Mouse (Mus musculus) forebrain, embryonic 16.5 days (tissue): Measurements from ENCODE around the gene Spta1. TPM values are rescaled to one million over a fixed set of nuclear protein-coding genes. Genes with fewer than 3 reads are reported as not detected.

ENCODE experiments used
- ATAC-seq: fragments of 200-750 bp; cut with Nextera tagmentation; 2 replicates; pipeline ENCODE4 v1.8.0; 2017; ENCODE audit warnings: mild to moderate bottlenecking, moderate library complexity
- H3K27ac ChIP-seq: fragments of 300-500 bp; sonication (generic); 2 replicates; pipeline ENCODE4 v1.5.1; 2014; ENCODE audit warnings: low read length, control low read depth
- H3K27me3 ChIP-seq: fragments of 300-500 bp; sonication (generic); replicated peaks from 2 replicates; pipeline ENCODE4 v1.6.1; 2014; ENCODE audit warnings: low read length; ENCODE audit not compliant: control insufficient read depth, insufficient read depth
- H3K36me3 ChIP-seq: fragments of 300-500 bp; sonication (generic); 2 replicates; pipeline ENCODE4 v1.6.1; 2014; ENCODE audit not compliant: control insufficient read depth, insufficient read depth
- H3K4me1 ChIP-seq: fragments of 300-500 bp; sonication (generic); replicated peaks from 2 replicates; pipeline ENCODE4 v1.6.1; 2014; ENCODE audit warnings: low read length; ENCODE audit not compliant: control insufficient read depth, insufficient read depth
- H3K4me2 ChIP-seq: fragments of 300-500 bp; sonication (generic); 2 replicates; pipeline ENCODE4 v1.6.1; 2014; ENCODE audit warnings: mild to moderate bottlenecking, low read length, control low read depth
- H3K4me3 ChIP-seq: fragments of 300-500 bp; sonication (generic); replicated peaks from 2 replicates; pipeline ENCODE4 v1.5.1; 2014; ENCODE audit warnings: mild to moderate bottlenecking, low read length, control low read depth
- H3K9ac ChIP-seq: fragments of 300-500 bp; sonication (generic); replicated peaks from 2 replicates; pipeline ENCODE4 v1.6.1; 2014; ENCODE audit warnings: low read depth, low read length, control low read depth
- H3K9me3 ChIP-seq: fragments of 300-500 bp; sonication (generic); 2 replicates; pipeline ENCODE4 v1.6.1; 2016; ENCODE audit warnings: low read length; ENCODE audit not compliant: control insufficient read depth
- WGBS: fragments of 180-500 bp; shearing (Covaris S2); extraction: QIAGEN DNeasy Blood & Tissue Kit; methylation state at CpG from one replicate; pipeline ENCODE4 v1.1.7; 2014; 5-methylcytosine and 5-hydroxymethylcytosine counted together
- polyA plus RNA-seq: library from polyadenylated mRNA; unstranded; fragments of >200 nt; fragmentation: Nextera tagmentation; extraction: Ambion mirVana; gene quantifications from 2 replicates; pipeline ENCODE4 v1.2.1, GENCODE M21; 2015

The Spta1 gene
- 0.13 and 0.16 TPM in 2 replicates for polyA plus RNA-seq

DNA sequence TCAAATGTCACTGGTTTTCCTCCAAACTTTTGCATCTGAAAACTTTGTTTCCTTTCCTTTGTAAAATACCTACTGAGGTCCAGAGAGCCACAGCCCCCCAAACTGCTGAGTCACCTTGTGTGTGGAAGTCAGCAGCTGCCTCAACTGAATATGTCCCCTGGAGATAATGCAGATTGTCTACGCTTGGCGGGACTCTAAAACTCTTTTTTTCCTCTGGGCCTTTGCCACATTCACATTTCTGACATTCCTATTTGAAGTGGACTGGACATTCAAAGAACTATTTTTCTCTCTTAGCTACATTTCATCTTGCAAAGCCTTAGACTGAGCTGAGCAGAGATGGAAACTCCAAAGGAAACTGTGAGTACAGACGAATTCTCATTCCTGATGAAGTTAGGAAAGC lies at the start of gene Spta1:
TSS of gene Spta1 (plus strand) at position 172 of the 400 bp plus-strand sequence.
- Histone ChIP-seq H3K9ac (no peak within 1 kb of the TSS), H3K4me3 (no peak within 1 kb of the TSS), H3K4me1 (no peaks in the 10 kb centered on the region), H3K27me3 (no peaks in the 10 kb centered on the region), H3K27ac (no peak within 1 kb of the TSS), H3K9me3 (no peaks in the 10 kb centered on the region), H3K4me2 (no peak within 1 kb of the TSS), H3K36me3 (no peaks in the 10 kb centered on the region)
- 19% methylated on average over 3 of the region's 3 CpGs for WGBS
- ATAC-seq = no peak

DNA sequence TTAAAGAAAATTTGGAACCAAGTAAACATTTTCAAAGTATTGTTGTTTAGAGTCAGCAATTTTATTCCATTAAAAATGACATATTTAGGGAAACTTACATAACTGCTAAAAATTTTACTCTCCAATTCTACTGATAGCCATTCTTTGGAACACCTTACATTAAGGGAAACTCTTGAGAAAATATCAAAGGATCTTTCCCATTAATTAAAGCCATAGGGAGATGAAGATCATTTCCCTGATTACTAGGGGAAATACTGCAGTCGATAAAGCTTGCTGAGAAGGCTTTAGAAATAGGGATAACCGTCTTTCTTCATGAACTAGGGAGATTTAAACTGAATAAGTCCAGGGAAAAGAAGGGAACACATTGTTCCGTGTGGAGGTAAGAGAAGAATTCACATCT lies 41.4 kb upstream of the Spta1 start, which contains the start of gene Olfr424:
TSS of gene Olfr424 (plus strand) at position 301 of the 400 bp plus-strand sequence.
- H3K27ac ChIP-seq = no peak within 1 kb of the TSS
- ATAC-seq = no peak

DNA sequence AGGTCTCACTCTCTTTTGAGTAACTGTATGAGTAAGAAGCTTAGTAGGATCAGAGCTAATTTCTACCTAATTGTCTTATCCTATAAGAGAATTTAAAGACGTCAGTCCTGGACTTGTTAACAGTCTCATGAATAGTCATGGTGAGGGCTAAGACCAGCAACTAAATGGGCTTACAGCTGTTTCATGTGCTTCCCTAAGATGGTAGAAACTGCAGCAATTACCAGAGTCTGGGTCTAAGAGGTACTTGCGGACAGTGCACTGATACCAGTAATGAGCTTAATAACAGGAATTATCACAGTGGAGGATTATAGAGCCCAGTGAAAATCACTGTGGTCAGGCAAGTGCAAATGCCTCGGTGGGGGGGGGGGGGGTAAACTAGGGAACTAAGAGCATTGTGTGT lies 40.6 kb upstream of the Spta1 start:
- no peak overlapping the region for H3K9ac ChIP-seq
- no peak overlapping the region for H3K4me3 ChIP-seq
- no peaks in the 10 kb centered on the region for H3K36me3 ChIP-seq
- H3K27ac ChIP-seq = no peak overlapping the region
- H3K9me3 ChIP-seq = no peaks in the 10 kb centered on the region
- no peaks in the 10 kb centered on the region for H3K27me3 ChIP-seq
- no peak for ATAC-seq
- 14% methylated on average over 3 of the region's 3 CpGs for WGBS
- H3K4me2 ChIP-seq = no peak overlapping the region
- H3K4me1 ChIP-seq = no peaks in the 10 kb centered on the region

More for the DNA sequence above, 41.4 kb upstream of the Spta1 start, which contains the start of gene Olfr424:
- Histone ChIP-seq H3K9me3 (no peaks in the 10 kb centered on the region), H3K4me2 (no peak within 1 kb of the TSS), H3K36me3 (no peaks in the 10 kb centered on the region), H3K27me3 (no peaks in the 10 kb centered on the region), H3K4me3 (no peak within 1 kb of the TSS), H3K9ac (no peak within 1 kb of the TSS), H3K4me1 (no peaks in the 10 kb centered on the region)
- 68% methylated on average over 3 of the region's 3 CpGs for WGBS

DNA sequence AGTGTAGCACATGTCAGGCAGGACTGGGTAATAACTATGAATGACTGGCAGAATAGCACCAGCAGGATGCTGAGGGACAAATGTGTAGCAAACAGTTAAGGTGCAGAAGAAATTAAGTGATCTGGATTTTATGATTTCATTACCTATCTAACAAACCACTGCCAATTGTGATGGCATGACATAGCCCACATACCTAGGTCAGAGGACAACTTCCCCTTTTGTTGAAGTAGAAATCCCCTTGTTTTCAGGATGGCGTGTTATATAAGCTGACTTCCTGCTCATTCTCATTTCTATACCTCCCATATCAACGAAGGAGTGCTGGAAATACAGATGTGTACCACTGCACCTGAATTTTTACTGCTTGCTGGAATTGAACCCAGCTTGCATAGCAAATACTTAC lies 31.2 kb upstream of the Spta1 start:
- ATAC-seq = no peak
- no peak overlapping the region for H3K27ac ChIP-seq
- WGBS = 73% methylated on average over 2 of the region's 2 CpGs

DNA sequence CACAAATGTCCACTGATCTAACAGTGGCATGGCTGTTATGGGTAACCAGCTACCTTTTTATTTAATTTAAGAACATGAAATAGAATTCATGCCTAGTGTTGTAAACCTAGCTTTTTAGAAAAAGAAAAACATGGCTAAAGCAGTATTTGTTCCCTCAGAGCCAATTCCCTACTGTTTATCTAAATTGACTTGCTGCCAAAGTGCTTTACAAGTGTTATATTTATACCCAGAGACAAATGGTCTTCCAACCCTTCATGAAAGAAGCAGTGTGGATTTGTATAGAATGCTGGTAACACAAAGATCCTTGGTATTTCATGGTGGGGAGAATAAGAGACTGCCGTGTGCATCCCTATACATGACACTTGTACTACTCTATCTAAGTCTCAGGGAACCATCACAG lies 25.9 kb upstream of the Spta1 start:
- 85% methylated on average over 1 of the region's 1 CpGs for WGBS
- Histone ChIP-seq H3K9me3 (no peaks in the 10 kb centered on the region), H3K27ac (no peak overlapping the region), H3K4me1 (no peaks in the 10 kb centered on the region), H3K4me3 (no peak overlapping the region), H3K4me2 (no peak overlapping the region), H3K9ac (no peak overlapping the region), H3K27me3 (no peaks in the 10 kb centered on the region), H3K36me3 (no peaks in the 10 kb centered on the region)
- no peak for ATAC-seq

More for the DNA sequence above, 31.2 kb upstream of the Spta1 start:
- Histone ChIP-seq H3K36me3 (no peaks in the 10 kb centered on the region), H3K9me3 (no peaks in the 10 kb centered on the region), H3K4me2 (no peak overlapping the region), H3K9ac (no peak overlapping the region), H3K4me3 (no peak overlapping the region), H3K4me1 (no peaks in the 10 kb centered on the region), H3K27me3 (no peaks in the 10 kb centered on the region)

DNA sequence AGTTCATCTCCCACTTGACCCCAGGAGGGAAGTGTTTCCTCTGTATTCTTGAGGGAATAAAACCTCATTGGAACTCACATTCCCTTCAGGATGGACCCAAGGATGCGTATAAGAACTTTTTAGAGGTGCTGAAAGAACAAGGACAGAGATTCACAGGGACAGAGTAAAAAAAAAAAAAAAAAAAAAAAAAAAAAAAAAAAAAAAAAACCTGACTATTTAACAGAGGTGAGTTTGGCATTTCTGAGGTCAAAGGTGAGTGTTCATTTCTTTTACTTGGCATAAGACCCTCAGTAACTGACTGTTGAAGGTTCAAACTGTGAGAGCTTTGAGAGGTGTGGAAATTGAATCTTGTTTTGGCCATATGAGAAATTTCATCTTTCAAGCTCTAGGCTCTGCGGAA lies 23.3 kb upstream of the Spta1 start:
- no peaks in the 10 kb centered on the region for H3K27me3 ChIP-seq
- 88% methylated on average over 2 of the region's 2 CpGs for WGBS

DNA sequence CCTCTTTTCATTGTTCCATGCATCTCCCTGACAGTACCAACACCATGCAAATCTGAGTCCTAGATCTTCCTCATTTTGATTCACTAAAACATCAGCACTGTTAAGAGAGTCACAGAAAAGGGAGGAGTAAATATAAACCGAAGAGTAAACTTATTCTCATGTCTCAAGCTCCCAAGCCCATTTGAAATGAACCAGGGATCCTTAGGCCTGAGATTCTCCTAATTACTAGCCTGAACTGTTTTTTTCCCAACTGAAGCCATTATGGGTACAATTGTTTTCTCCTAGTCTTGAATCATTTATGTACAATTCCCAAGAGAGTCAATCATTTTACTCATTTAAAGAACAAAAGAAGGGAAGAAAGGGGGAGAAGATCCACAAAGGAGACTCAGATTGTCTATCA lies 17.2 kb upstream of the Spta1 start, which contains the start of gene Olfr420:
TSS of gene Olfr420 (plus strand) at position 301 of the 400 bp plus-strand sequence.
- 88% methylated on average over 1 of the region's 1 CpGs for WGBS
- Histone ChIP-seq H3K4me3 (no peak within 1 kb of the TSS), H3K4me1 (no peaks in the 10 kb centered on the region), H3K27me3 (no peaks in the 10 kb centered on the region), H3K27ac (no peak within 1 kb of the TSS), H3K4me2 (no peak within 1 kb of the TSS), H3K9ac (no peak within 1 kb of the TSS), H3K9me3 (no peaks in the 10 kb centered on the region), H3K36me3 (no peaks in the 10 kb centered on the region)
- no peak for ATAC-seq

More for the DNA sequence above, 23.3 kb upstream of the Spta1 start:
- H3K4me3 ChIP-seq = no peak overlapping the region
- H3K9ac ChIP-seq = no peak overlapping the region
- H3K4me2 ChIP-seq = no peak overlapping the region
- ATAC-seq = no peak
- H3K36me3 ChIP-seq = no peaks in the 10 kb centered on the region
- H3K9me3 ChIP-seq = no peaks in the 10 kb centered on the region
- H3K4me1 ChIP-seq = no peaks in the 10 kb centered on the region
- H3K27ac ChIP-seq = no peak overlapping the region

DNA sequence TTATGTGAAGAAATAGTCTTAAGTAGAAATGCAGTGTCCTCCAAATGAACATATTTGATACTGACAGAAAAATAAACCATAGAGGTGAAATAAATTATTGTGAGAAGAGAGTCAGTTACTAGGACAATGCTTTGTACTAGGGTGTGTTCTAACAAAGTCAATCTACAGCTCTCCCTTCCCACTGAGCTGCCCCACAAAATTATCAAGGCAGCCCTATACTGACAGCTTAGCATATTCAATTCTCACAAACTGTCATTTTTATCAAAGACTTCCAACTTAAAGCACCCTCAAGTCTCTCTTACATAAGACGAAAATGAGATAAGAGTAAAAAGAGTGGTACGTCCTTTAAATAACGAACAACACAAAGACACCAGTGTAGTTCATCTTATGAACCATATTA lies 15.0 kb upstream of the Spta1 start:
- Histone ChIP-seq H3K9ac (no peak overlapping the region), H3K36me3 (no peaks in the 10 kb centered on the region), H3K4me3 (no peak overlapping the region), H3K4me1 (no peaks in the 10 kb centered on the region), H3K9me3 (no peaks in the 10 kb centered on the region), H3K27me3 (no peaks in the 10 kb centered on the region), H3K4me2 (no peak overlapping the region), H3K27ac (no peak overlapping the region)
- 94% methylated on average over 3 of the region's 3 CpGs for WGBS
- ATAC-seq = no peak

DNA sequence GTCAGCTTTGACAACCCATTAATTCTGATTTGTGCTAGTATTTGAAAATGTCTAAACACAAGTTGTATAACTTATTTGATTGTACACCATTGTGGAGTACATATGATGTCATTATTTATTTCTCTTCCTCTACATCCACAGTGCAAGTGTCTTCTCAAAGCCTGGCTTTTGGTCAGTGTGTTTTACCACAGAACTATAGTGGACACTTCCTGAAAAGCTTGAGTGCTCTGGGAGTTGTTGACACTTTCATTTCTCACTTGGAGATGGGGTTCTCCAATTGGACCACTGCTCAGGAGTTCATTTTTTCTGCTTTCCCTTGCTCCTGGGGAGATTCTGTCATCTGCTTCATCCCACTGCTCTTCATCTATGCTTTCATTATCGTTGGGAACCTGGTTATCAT lies 14.1 kb upstream of the Spta1 start:
- no peaks in the 10 kb centered on the region for H3K4me1 ChIP-seq
- no peak overlapping the region for H3K4me2 ChIP-seq
- H3K27me3 ChIP-seq = no peaks in the 10 kb centered on the region
- no peaks in the 10 kb centered on the region for H3K9me3 ChIP-seq
- WGBS = 86% methylated on average over 1 of the region's 1 CpGs
- ATAC-seq = no peak
- H3K4me3 ChIP-seq = no peak overlapping the region
- H3K27ac ChIP-seq = no peak overlapping the region
- H3K36me3 ChIP-seq = no peaks in the 10 kb centered on the region
- no peak overlapping the region for H3K9ac ChIP-seq

DNA sequence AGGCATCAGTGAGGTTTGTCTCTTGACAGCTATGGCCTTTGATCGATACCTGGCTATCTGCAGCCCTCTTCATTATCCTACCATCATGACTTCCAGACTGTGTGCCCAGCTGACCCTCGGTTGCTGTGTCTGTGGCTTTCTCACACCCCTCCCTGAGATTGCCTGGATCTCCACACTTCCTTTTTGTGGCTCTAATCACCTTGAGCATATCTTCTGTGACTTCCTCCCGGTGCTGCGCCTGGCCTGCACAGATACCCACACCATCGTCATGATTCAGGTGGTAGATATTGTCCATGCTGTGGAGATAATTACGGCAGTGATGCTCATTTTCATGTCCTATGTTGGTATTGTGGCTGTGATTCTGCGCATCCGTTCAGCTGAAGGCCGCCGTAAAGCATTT lies 13.5 kb upstream of the Spta1 start:
- WGBS = 93% methylated on average over 10 of the region's 10 CpGs
- H3K9ac ChIP-seq = no peak overlapping the region
- no peak overlapping the region for H3K4me2 ChIP-seq
- H3K36me3 ChIP-seq = no peaks in the 10 kb centered on the region
- ATAC-seq = no peak
- no peak overlapping the region for H3K4me3 ChIP-seq
- no peaks in the 10 kb centered on the region for H3K27me3 ChIP-seq
- no peak overlapping the region for H3K27ac ChIP-seq
- no peaks in the 10 kb centered on the region for H3K4me1 ChIP-seq
- no peaks in the 10 kb centered on the region for H3K9me3 ChIP-seq
